Mouse (Mus musculus) lung, adult 2 months (tissue): Measurements from ENCODE around the gene Nacc2. TPM values are rescaled to one million over a fixed set of nuclear protein-coding genes. Genes with fewer than 3 reads are reported as not detected.

ENCODE experiments used
- DNase-seq: peaks from one replicate; pipeline ENCODE4 v3.0.0; 2022
- H3K4me1 ChIP-seq: fragments of 200-500 bp; 2 replicates; pipeline ENCODE4 v1.6.1; 2011; ENCODE audit warnings: low read length; ENCODE audit not compliant: control insufficient read depth, insufficient read depth
- H3K4me3 ChIP-seq: fragments of 200-500 bp; replicated peaks from 2 replicates; pipeline ENCODE3; 2011; ENCODE audit warnings: low read depth, mild to moderate bottlenecking, control low read depth, low read length; ENCODE audit errors: extremely low read depth
- CTCF ChIP-seq: fragments of 200-500 bp; IDR thresholded peaks from 2 replicates; pipeline ENCODE4 v1.5.1; 2011; ENCODE audit warnings: mild to moderate bottlenecking, low read length, control low read depth; ENCODE audit not compliant: insufficient read depth
- POLR2A ChIP-seq: fragments of 200-500 bp; IDR thresholded peaks from 2 replicates; pipeline ENCODE4 v1.6.1; 2011; ENCODE audit warnings: low read depth, mild to moderate bottlenecking, control low read depth, low read length, borderline replicate concordance; ENCODE audit errors: extremely low read depth
- WGBS: fragments of 180-500 bp; shearing (Covaris S2); methylation state at CpG from one replicate; pipeline ENCODE4 v1.1.7; 2018; 5-methylcytosine and 5-hydroxymethylcytosine counted together
- polyA plus RNA-seq: library from polyadenylated mRNA; depleted of rRNA; stranded (reverse); fragments of >200 nt; gene quantifications from 2 replicates; pipeline ENCODE4 v1.2.3, GENCODE M21; 2012; rRNA removed

Nacc2 gene
- polyA plus RNA-seq, 1 experiment: 26.3 TPM

DNA sequence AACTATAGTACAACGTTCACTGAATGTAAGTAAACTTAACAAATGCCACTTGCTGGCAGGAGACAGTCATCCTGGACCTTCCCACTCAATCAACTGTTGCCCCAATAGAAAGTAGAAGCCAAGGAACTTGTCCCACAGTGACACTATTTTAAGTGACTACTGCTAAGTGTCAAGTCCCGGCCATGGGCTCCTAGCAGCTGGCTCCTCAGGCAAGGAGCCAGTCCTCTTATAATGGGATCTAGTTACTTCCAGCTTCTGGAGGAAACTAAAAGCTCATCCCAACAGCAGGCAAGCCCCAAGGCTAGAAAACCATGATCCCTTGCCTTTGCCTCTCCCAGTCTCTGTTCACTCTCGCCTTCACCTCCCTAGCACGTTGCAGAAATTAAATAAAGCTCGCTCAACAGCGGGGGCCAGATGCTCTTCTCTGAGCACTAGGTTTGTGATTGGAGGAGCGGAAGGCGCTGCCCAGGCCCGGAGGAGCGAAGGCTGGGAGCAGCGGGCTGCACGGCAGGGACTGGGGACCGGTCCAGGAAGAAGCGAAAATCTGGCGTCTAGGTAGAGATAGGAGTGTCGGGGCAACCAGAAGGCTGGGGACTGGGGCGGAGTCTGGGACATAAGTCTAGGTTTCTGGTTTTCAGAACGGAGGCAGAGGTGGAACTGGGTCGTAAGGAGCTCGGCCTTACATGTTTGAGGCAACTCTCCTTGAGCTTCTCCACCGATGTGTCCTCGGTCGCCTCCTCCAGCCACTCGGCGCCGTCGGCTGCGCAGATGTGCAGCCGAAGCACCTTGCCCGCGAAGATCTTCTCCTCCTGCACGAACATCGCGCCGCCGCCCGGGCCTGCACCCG lies 102.1 kb downstream of the Nacc2 start:
- 2% methylated on average over 38 of the region's 38 CpGs for WGBS
- Histone ChIP-seq H3K4me3 (peak overlapping the region; percentile 84), H3K4me1 (peaks cover 10% of the 10 kb centered on the region; the same call in 1 of the 2 replicates)
- no peak for DNase-seq
- TF ChIP-seq POLR2A: no peak
- no peak for TF ChIP-seq CTCF

DNA sequence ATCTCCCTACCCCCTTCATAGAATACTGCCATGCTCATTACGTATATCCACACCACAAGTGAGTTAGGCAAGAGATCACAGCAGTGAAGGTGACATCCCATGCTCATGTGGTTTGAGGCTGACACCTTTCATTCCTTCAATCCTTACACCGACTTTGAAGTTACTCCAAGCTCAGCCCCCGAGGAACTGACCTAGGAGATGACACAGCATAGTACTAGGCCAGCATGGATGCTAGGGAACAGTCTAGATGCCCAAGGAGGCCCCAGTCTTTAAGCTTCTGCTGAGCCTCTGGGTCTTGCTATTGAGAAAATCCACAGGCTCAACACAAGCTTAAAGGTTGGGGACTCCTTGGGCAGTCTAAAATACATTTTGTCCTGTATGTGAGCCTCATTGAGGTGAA lies 103.1 kb downstream of the Nacc2 start:
- TF ChIP-seq CTCF (no peak), POLR2A (no peak)

GRCm38 (mm10) chr2:26017326-26017725 lies 105.7 kb downstream of the Nacc2 start:
- DNase-seq: no peak
- Histone ChIP-seq H3K4me1 (peaks cover 10% of the 10 kb centered on the region; the same call in 1 of the 2 replicates), H3K4me3 (no peak overlapping the region)
- 70% methylated on average over 4 of the region's 4 CpGs for WGBS
- TF ChIP-seq CTCF (no peak), POLR2A (no peak)

More for the DNA sequence above, 103.1 kb downstream of the Nacc2 start:
- WGBS: 79% methylated on average over 3 of the region's 3 CpGs
- Histone ChIP-seq H3K4me3 (no peak overlapping the region), H3K4me1 (peaks cover 10% of the 10 kb centered on the region; the same call in 1 of the 2 replicates)
- DNase-seq: no peak

- 80% methylated on average over 3 of the region's 3 CpGs for WGBS
These were observed 109.3 kb downstream of the Nacc2 start for GRCm38 (mm10) chr2:26013674-26014073.

GRCm38 (mm10) chr2:26011420-26011819 lies 111.6 kb downstream of the Nacc2 start:
- Histone ChIP-seq H3K4me1 (no peaks in the 10 kb centered on the region), H3K4me3 (no peak overlapping the region)
- 61% methylated on average over 1 of the region's 1 CpGs for WGBS
- DNase-seq: no peak
- TF ChIP-seq CTCF: no peak
- no peak for TF ChIP-seq POLR2A

More at GRCm38 (mm10) chr2:26013674-26014073, 109.3 kb downstream of the Nacc2 start:
- no peak for DNase-seq
- Histone ChIP-seq H3K4me1 (no peaks in the 10 kb centered on the region), H3K4me3 (no peak overlapping the region)
- TF ChIP-seq CTCF: no peak
- TF ChIP-seq POLR2A: no peak

Other genes starting within 250 kb of the Nacc2 start
- 7.7 and 7.9 TPM in 2 replicates for gene Camsap1, start 139.9 kb downstream of the Nacc2 start, polyA plus RNA-seq
- 29.3 and 38.1 TPM in 2 replicates for gene Ubac1, start 101.5 kb downstream of the Nacc2 start, polyA plus RNA-seq
- not detected in 2 replicates for gene Lhx3, start 85.1 kb upstream of the Nacc2 start, polyA plus RNA-seq
- 20.4 and 24.5 TPM in 2 replicates for gene Qsox2, start 114.3 kb upstream of the Nacc2 start, polyA plus RNA-seq
- gene Ccdc187, start 171.3 kb upstream of the Nacc2 start, polyA plus RNA-seq: 6.6 and 7.9 TPM in 2 replicates
- 49.9 and 56.2 TPM in 2 replicates for gene Gpsm1, start 192.3 kb upstream of the Nacc2 start, polyA plus RNA-seq
- gene Dnlz, start 228.9 kb upstream of the Nacc2 start, polyA plus RNA-seq: 16.3 and 16.4 TPM in 2 replicates
- gene Card9, start 237.7 kb upstream of the Nacc2 start, polyA plus RNA-seq: 27.1 and 30.6 TPM in 2 replicates